Mouse (Mus musculus) heart, adult 8-10 months (tissue): ENCODE measurements at regions not wholly inside any gene's neighbourhood (a gene's known extent, or its start where the extent isn't known, plus 50 kb on each side); places are given as distances from the start of the nearest gene placed in this dataset.
"Not testable (repeated sequence)": the region's sequence is repeated elsewhere in the genome, so short reads cannot be mapped to it uniquely, and the experiment has no call there.

Experiments
- DNase-seq: peaks from one replicate; pipeline ENCODE4 v3.0.0; 2022; ENCODE audit warnings: low spot score

DNA sequence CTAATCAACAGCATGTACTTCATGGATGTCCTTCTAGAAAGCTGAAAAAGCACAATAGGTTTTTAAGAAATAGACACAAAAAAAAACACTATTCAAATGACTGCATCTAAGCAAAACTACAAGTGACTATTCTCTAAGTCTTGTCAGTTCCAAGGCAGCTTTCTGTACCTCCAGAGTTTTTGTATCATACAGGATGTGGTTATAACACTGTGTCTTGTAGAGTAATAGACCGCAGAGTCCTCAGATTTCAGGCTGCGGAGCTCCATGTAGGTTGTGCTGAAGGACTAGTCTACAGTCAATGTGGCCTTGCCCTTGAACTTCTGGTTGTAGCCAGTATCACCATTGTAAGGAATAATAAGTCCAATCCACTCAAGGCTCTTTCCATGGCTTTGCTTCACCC is 1137.7 kb upstream of the Zfp386 start:
- DNase-seq: not testable (repeated sequence)

DNA sequence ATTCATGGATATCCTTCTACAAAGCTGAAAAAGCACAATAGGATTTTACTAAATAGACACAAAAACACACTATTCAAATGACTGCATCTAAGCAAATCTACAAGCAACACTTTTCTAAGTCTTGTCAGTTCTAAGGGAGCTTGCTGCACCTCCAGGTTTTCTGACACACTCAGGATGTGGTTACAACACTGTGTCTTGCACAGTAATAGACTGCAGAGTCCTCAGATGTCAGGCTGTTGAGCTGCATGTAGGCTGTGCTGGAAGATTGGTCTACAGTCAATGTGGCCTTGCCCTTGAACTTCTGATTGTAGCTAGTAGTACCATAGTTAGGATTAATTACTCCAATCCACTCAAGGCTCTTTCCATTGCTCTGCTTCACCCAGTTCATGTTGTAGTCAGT is 1133.1 kb upstream of the Zfp386 start:
- DNase-seq: not testable (repeated sequence)

DNA sequence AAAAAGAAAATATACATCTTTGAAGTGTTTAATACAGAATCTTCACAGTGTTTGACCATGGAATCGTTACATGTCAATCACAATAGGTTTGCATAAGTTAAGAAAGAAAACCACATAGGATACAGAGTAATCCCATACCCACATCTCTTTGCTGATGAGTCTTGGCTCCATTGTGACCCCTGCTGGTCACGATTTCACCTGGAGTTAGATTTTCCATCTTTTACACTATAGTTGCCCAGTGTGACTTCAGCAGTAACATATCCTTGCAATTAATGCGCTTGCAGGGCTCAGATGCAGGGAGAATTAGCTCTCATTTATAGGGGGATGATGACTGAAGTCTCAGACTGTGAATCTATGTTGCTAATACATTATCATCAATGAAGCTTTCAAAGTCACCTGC is 1119.8 kb upstream of the Zfp386 start:
- DNase-seq: no peak

DNA sequence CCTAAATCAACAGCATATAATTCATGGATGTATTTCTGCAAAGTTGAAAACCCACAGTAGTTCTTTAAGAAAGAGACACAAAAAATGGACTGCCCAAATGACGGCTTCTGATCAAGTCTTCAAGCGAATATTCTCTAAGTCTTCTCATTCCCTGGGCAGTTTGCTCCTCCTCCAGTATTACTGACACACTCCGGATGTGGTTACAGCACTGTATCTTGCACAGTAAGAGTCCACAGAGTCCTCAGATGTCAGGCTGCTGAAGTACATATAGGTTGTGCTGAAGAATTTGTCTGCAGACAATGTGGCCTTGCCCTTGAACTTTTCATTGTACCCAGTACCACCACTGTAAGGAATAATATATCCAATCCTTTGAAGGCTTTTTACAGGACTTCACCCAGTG is 1115.4 kb upstream of the Zfp386 start:
- no peak for DNase-seq

DNA sequence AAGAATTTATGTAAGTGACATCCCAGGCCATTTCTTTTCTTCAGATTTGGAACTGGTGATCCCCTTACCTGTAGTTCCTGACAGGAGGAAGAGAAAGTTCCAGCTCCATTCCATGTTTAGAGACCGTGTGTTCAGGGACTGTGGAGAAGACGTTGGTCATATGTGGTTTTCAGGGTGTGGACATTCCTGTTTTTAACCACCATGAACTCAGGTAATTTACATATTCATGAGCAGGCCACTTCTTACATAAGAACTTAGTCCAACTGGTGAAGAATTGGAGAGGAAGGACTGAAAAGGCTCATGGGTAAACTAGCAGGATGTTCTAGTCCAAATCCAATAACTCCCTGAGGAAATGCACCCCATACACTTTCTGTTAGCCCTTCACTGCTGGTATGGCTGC is 1114.9 kb upstream of the Zfp386 start:
- no peak for DNase-seq

DNA sequence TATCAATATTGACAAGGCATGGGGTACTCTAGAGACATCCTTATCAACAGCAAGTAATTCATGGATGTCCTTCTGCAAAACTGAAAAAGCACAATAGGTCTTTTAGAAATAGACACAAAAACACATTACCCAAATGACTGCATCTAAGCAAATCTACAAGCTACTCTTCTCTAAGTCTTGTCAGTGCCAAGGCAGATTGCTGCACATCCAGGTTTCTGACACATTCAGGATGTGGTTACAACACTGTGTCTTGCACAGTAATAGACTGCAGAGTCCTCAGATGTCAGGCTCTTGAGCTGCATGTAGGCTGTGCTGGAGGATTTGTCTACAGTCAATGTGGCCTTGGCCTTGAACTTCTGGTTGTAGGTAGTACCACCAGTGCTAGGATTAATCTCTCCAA is 1110.7 kb upstream of the Zfp386 start:
- not testable (repeated sequence) for DNase-seq

DNA sequence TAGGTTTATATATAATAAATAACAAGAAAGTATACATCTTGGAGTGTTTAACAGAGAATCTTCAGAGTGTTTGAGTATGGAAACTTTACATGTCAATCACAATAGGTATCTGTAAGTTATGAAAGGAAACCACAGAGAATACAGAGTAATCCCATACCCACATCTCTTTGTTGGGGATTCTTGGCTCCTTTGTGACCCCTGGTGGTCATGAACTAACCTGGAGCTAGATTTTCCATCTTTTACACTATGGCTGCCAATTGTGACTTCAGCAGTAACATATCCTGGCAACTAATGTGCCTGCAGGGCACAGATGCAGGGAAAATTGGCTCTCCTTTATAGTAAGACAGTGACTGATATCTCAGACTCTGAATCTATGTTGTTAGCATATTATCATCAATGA is 1107.9 kb upstream of the Zfp386 start:
- no peak for DNase-seq

DNA sequence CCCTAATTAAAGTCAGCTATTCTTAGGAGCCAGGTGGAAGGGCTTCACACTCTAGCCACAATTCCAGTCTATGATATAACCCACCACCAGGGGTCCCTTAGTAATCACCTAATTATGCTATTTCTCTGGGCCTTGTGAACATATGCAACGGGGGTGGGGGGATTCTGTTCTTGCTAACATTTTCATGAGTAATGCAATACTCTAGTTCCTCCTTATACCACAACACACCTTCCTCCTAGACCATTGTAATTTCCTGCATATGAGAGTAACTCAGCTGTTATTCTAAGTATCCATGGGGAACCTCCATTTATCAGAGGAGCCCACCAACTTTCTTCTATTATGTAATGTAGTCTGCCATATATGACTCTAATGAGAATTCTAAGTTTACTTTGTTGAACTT is 1085.4 kb upstream of the Zfp386 start:
- DNase-seq: no peak

DNA sequence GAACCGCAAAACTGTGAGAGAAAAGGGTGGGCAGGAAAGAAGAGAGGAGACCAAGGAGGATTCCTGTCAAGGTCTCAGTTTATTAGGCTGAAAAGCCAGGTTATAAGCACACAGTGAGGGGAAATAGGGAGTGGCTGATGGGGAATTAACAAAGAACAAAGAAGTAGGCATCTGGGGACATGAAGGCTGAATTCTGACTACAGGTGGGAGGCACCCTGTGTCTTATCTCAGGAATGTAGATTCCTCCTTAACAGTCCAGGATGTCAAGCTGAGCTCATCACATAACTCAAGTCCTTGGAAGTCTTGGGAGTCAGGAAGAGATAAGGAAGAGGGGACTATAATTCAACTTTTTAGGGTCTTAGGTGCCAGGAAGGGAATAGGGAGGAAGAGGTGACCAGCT is 1083.3 kb upstream of the Zfp386 start:
- not testable (repeated sequence) for DNase-seq

DNA sequence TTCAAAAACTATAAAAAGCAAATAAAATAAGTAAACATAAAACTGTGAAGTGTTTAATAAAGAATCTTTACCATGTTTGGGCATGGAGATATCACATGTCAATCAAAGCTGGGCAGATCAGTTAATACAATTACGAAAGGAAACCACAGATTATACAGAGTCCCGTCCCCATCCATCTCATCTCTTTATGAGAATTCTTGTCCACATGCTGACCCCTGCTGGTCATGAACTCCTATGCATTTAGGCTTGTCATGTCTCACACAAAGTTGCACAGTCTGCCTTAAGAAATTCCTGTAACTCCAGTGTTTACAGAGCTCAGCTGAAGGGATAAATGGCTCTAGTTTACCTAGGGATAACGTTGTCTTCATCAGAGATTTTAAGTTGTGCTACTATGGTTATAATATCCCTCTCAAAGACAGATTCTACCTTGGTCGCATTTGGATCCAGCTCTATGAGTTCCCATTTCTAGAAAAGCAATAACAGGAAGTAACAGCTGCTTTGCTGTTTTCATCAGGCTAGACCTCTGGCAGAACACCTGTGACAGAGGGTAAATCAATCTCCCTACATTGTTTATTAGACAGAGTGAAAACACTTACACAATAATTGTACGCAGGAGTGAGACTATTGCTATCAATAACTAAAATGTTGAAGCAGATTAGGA is 1065.9 kb upstream of the Zfp386 start:
- no peak for DNase-seq

DNA sequence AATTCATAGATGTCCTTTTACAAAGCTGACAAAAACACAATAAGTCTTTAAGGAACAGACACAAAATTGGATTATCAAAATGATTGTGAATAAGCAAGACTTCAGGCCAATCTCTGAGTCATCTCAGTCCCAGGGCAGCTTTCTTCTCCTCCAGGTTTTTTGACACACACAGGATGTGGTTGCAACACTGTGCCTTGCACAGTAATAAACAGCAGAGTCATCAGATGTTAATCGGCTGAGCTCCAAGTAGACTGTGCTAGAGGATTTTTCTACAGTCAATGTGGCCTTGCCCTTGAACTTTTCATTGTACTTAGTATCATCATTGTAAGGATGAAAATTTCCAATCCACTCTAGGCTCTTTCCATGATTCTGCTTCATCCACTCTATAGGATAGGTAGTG is 1056.6 kb upstream of the Zfp386 start:
- DNase-seq: no peak

DNA sequence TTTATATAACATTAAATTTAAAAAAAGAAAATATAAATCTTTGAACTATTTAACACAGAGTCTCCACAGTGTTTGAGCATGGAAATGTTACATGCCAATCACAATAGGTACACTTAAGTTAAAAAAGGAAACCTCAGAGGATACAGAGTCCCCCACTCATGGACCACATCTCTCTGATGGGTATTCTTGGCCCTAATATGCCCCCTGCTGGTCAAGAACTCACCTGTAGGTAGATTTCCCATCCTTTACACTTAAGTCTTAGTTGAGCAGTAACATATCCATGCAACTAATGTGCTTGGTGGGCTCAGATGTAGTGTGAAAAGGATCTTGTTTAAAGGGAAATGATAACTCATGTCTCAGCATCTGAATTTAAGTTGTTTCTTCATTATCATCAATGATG is 1050.7 kb upstream of the Zfp386 start:
- DNase-seq: no peak

DNA sequence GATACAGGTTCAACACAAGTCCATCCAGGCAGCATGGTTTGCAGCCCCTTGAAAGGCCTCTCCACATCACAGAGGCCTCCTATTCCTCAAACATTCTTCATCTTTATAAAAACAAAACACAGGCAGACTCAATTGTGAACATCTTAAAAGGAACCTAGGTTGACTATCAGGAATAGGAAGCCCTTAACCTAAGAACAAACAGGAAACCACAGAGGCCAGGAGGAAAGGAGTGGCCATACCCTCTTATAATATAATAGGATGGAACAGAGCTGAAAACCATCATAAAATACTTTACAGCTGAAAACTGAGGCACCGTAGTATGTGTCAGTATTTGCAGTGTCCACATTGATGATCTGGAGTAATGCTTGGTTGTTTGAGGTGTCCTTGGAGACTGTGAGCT is 1044.4 kb upstream of the Zfp386 start:
- no peak for DNase-seq

DNA sequence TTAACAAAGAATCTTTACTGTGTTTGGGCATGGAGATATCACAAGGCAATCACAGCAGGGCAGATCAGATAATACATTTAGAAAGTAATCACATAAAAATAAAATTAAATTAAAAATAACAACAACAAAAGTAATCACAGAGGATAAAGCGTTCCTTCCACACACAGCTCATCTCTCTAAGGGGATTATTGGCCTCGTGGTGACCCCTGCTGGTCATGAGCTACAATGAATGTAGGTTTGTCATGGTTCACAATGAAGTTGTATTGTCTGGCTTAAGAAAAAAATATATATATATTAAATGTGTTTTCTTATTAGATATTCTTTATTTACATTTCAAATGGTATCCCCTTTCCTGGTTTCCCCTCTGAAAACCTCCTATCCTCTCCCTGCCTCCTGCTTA is 1039.1 kb upstream of the Zfp386 start:
- DNase-seq: no peak

DNA sequence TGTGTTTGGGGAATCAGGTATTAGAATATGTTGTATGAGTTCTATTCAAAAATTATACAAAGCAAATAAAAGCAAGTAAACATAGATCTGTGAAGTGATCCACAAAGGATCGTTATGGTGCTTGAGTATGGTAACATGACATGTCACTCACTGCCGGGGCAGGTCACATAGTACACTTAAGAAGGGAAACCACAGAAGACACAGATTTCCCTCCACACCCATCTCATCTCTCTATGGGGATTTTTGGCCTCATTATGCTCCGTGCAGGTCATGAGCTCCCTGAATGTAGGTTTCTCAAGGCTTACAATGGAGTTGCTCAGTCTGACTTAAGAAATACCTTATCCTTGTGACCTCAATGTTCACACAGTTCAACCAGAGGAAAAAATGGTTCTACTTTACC is 1034.8 kb upstream of the Zfp386 start:
- no peak for DNase-seq

DNA sequence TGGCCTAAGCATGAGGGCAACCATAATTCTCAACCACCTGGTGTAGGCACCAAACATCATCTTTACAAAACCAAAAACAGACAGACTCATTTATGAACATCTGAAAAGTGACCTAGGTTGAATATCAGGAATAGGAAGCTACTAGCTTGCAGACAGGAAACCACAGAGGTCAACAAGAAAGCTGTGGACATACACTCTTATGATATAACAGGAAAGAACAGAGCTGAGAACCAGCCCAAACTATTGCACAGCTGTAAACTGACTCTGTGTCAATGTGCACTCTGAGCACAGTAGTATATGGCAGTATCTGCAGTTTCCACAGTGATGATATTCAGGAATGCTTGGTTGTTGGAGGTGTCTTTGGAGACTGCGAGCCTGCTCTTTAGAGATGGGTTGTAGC is 1023.8 kb upstream of the Zfp386 start:
- DNase-seq: no peak

DNA sequence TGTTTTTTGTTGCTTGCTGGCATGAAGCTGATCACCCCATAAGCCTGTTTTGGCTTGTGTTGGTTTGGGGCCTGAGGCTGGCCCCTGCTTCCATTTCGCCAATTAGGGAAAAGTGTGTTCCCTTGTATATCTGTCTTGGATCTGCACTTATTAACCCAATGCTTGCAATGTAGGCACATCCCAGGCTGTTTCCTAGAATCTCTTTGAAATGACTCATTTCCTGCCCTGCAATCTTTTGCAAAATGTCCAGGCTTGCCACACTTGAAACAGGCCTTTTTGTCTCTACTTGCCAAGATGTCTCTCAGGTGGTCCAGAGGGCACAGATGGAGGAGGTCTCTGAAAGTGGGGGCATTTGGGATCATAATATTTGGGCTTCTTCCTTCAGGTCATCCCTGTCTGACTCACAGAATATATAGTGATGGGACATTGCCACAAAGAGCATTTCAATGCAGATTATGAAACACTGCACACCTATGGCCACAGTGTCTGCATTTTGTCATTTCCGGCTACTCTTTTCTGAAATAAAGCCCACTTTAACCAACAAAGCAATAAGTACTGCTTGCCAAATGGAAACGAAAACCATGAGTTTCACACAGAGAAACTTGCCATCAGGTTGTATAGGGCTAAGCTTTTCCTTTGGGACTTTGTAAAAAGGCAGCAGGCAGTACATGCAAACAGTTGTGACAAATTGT is 1012.9 kb upstream of the Zfp386 start:
- DNase-seq: no peak

DNA sequence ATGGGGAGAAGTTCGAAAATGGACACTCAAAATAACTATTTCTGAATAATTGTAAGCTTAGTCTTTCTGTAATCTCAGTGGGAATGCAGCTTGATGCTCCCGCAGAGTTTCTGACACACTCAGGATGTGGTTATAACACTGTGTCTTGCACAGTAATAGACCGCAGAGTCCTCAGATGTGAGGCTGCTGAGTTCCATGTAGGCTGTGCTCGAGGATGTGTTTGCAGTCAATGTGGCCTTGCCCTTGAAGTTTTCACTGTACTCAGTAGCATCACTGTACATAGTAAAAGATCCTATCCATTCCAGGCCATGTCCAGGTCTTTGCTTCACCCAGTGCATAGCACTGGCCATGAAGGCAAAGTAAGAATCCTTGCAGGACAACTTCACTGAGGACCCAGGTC is 992.4 kb upstream of the Zfp386 start:
- no peak for DNase-seq

DNA sequence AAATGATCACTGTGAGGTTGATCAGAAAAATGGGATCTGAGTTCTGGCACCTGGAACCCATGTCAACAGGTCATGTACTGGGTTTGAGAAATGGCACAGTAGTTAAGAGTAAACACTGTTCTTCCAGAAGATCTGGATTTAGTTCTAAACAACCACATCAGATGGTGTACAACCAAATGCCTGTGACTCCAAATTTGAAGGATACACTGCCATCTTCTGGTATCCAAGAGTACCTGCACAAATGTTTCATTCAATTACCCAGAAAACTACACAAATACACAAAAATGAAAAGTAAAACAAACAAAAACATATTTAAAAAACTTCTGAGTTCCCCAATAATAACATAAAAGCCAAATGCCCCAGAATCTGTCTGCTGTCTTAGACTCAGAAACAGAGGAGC is 987.6 kb upstream of the Zfp386 start:
- not testable (repeated sequence) for DNase-seq

DNA sequence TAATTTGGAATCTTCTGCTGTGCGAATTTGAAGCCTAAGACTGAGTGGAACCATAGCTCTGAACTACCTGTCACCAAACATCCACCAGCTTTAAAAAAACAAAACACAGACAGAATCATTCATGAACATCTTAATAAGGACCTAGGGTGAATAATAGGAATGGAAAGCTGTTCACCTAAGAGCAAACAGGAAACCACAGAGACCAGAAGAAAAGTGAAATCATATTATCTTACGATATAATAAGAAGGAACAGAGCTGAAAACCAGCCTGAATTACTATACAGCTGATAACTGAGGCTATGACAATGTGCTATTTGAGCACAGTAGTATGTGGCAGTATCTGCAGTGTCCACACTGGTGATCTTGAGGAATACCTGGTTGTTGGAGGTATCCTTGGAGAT is 980.3 kb upstream of the Zfp386 start:
- no peak for DNase-seq

DNA sequence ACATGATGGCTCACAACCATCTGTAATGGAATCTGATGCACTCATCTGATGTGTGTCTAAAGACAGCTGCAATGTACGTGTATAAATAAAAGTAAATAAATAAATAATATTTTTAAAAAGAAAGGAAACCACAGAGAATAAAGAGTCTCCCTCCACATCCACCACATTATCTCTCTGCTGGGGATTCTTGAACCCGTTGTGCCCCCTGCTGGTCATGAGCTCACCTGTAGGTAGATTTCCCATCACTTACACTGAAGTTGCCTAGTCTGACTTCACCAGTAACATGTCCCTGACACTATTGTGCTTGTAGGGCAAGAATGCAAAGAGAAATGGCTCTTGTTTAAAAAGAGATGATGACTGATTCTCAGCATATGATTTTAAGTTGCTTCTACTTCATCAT is 956.1 kb upstream of the Zfp386 start:
- DNase-seq: not testable (repeated sequence)

DNA sequence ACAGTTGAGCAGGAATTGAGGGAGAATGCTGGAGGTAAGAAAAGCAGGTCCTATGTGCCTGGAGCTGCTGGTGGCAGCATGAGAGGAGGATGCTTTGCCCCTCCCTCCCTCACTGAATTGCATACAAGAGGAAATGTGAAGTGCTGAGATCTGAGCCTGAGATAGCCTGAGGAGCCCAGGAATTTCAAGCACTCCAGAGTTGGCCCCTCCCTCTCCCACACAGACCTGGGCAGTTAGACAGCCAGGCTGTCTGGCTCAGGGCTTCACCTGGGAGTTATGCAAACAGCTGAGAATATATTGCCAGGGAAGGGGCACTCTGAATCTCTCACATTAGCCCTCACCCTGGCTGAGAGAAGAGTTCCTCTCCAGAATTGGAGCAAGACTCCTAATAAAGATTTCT is 937.8 kb upstream of the Zfp386 start:
- DNase-seq: no peak

DNA sequence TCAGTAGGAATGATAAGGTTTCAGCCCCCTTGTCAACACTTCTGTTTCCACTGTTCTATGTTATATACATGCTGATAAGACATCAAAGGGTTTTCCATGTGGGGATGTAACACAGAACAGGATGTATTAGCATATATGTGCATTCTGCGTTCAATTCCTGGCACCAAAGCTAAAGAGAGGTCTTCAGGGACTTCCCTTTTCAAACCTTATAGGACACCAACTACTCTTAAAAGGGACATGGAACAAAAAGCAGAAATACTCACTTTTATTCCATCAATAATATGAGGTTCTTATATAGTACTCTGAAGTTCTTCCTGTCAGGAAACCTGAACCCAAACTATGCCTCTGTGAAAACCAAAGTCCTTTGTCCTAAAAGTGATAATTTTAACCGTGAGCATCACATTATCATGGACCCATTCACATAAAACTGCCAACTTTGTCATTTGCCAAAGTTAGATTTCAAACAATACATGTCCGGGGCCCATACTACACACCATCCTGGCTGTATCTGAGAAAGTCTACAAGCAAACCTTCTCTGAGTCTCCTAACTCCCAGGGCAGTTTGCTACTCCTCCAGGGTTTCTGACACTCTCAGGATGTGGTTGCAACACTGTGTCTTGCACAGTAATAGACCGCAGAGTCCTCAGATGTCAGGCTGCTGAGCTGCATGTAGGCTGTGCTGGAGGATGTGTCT is 928.2 kb upstream of the Zfp386 start:
- DNase-seq: not testable (repeated sequence)
